Mouse (Mus musculus) hindbrain, embryonic 13.5 days (tissue): ENCODE data around the gene Golgb1. TPM values are rescaled to one million over a fixed set of nuclear protein-coding genes. Genes with fewer than 3 reads are reported as not detected.

Experiments used
- ATAC-seq: fragments of 200-750 bp; cut with Nextera tagmentation; 2 replicates; pipeline ENCODE4 v1.8.0; 2017; ENCODE audit warnings: moderate TSS enrichment; ENCODE audit not compliant: low FRiP score
- H3K27ac ChIP-seq: fragments of 300-500 bp; sonication (generic); 2 replicates; pipeline ENCODE4 v1.5.1; 2015; ENCODE audit warnings: inconsistent platforms, mild to moderate bottlenecking, moderate library complexity
- H3K27me3 ChIP-seq: fragments of 300-500 bp; sonication (generic); 2 replicates; pipeline ENCODE4 v1.6.1; 2015; ENCODE audit warnings: mild to moderate bottlenecking, inconsistent platforms
- H3K36me3 ChIP-seq: fragments of 300-500 bp; sonication (generic); 2 replicates; pipeline ENCODE4 v1.6.1; 2015; ENCODE audit warnings: mild to moderate bottlenecking, inconsistent platforms
- H3K4me1 ChIP-seq: fragments of 300-500 bp; sonication (generic); replicated peaks from 2 replicates; pipeline ENCODE4 v1.6.1; 2015; ENCODE audit warnings: inconsistent platforms
- H3K4me2 ChIP-seq: fragments of 300-500 bp; sonication (generic); 2 replicates; pipeline ENCODE4 v1.6.1; 2015; ENCODE audit warnings: inconsistent platforms, mild to moderate bottlenecking, moderate library complexity
- H3K4me3 ChIP-seq: fragments of 300-500 bp; sonication (generic); 2 replicates; pipeline ENCODE4 v1.5.1; 2015; ENCODE audit warnings: mild to moderate bottlenecking, inconsistent platforms
- H3K9ac ChIP-seq: fragments of 300-500 bp; sonication (generic); 2 replicates; pipeline ENCODE4 v1.6.1; 2015; ENCODE audit warnings: mild to moderate bottlenecking, inconsistent platforms
- H3K9me3 ChIP-seq: fragments of 300-500 bp; sonication (generic); 2 replicates; pipeline ENCODE4 v1.6.1; 2016; ENCODE audit warnings: inconsistent platforms
- WGBS: fragments of 180-500 bp; shearing (Covaris S2); methylation state at CpG from one replicate; pipeline ENCODE4 v1.1.7; 2015; 5-methylcytosine and 5-hydroxymethylcytosine counted together
- polyA plus RNA-seq: library from polyadenylated mRNA; unstranded; fragments of >200 nt; fragmentation: Nextera tagmentation; extraction: Ambion mirVana; gene quantifications from 2 replicates; pipeline ENCODE4 v1.2.1, GENCODE M21; 2015

The Golgb1 gene
- polyA plus RNA-seq, 1 experiment from 2014 or later: 93.7 TPM

GRCm38 (mm10) chr16:36921980-36922379 is 47.0 kb downstream of the Golgb1 start:
- Histone ChIP-seq H3K4me2 (no peak overlapping the region), H3K27me3 (no peaks in the 10 kb centered on the region), H3K9ac (no peak overlapping the region), H3K4me1 (no peaks in the 10 kb centered on the region), H3K9me3 (no peaks in the 10 kb centered on the region), H3K27ac (no peak overlapping the region), H3K36me3 (peaks cover 79% of the 10 kb centered on the region), H3K4me3 (no peak overlapping the region)
- no peak for ATAC-seq
- WGBS: 91% methylated on average over 6 of the region's 6 CpGs

GRCm38 (mm10) chr16:36924312-36924711 is 49.4 kb downstream of the Golgb1 start:
- no peak for ATAC-seq
- 97% methylated on average over 8 of the region's 8 CpGs for WGBS
- Histone ChIP-seq H3K4me2 (no peak overlapping the region), H3K4me1 (no peaks in the 10 kb centered on the region), H3K36me3 (peaks cover 80% of the 10 kb centered on the region), H3K9me3 (no peaks in the 10 kb centered on the region), H3K4me3 (no peak overlapping the region), H3K27me3 (no peaks in the 10 kb centered on the region), H3K27ac (no peak overlapping the region), H3K9ac (no peak overlapping the region)

- H3K36me3 ChIP-seq: peaks cover 81% of the 10 kb centered on the region
- WGBS: 92% methylated on average over 6 of the region's 6 CpGs
- H3K9me3 ChIP-seq: no peaks in the 10 kb centered on the region
- H3K27me3 ChIP-seq: no peaks in the 10 kb centered on the region
- no peak overlapping the region for H3K9ac ChIP-seq
- H3K27ac ChIP-seq: no peak overlapping the region
- H3K4me2 ChIP-seq: no peak overlapping the region
- no peaks in the 10 kb centered on the region for H3K4me1 ChIP-seq
- no peak for ATAC-seq
- no peak overlapping the region for H3K4me3 ChIP-seq
These were observed 50.4 kb downstream of the Golgb1 start for GRCm38 (mm10) chr16:36925351-36925750.

GRCm38 (mm10) chr16:36925797-36926196 is 50.9 kb downstream of the Golgb1 start:
- Histone ChIP-seq H3K4me1 (no peaks in the 10 kb centered on the region), H3K4me3 (no peak overlapping the region), H3K4me2 (no peak overlapping the region), H3K36me3 (peaks cover 83% of the 10 kb centered on the region), H3K27ac (no peak overlapping the region), H3K27me3 (no peaks in the 10 kb centered on the region), H3K9me3 (no peaks in the 10 kb centered on the region), H3K9ac (no peak overlapping the region)
- 86% methylated on average over 6 of the region's 6 CpGs for WGBS
- ATAC-seq: no peak

- no peaks in the 10 kb centered on the region for H3K27me3 ChIP-seq
- H3K9ac ChIP-seq: no peak overlapping the region
- 95% methylated on average over 10 of the region's 10 CpGs for WGBS
- H3K36me3 ChIP-seq: peaks cover 86% of the 10 kb centered on the region
- H3K9me3 ChIP-seq: no peaks in the 10 kb centered on the region
- H3K27ac ChIP-seq: no peak overlapping the region
- no peak overlapping the region for H3K4me3 ChIP-seq
- H3K4me2 ChIP-seq: no peak overlapping the region
- ATAC-seq: no peak
- H3K4me1 ChIP-seq: no peaks in the 10 kb centered on the region
These were observed 51.8 kb downstream of the Golgb1 start for GRCm38 (mm10) chr16:36926514-36927447.

GRCm38 (mm10) chr16:36927495-36928105 is 52.7 kb downstream of the Golgb1 start:
- Histone ChIP-seq H3K36me3 (peaks cover 90% of the 10 kb centered on the region), H3K4me1 (no peaks in the 10 kb centered on the region), H3K4me2 (no peak overlapping the region), H3K9ac (no peak overlapping the region), H3K27me3 (no peaks in the 10 kb centered on the region), H3K27ac (no peak overlapping the region), H3K9me3 (no peaks in the 10 kb centered on the region), H3K4me3 (no peak overlapping the region)
- ATAC-seq: no peak
- 93% methylated on average over 10 of the region's 10 CpGs for WGBS

- no peak overlapping the region for H3K4me3 ChIP-seq
- H3K36me3 ChIP-seq: peaks cover 95% of the 10 kb centered on the region
- no peak overlapping the region for H3K4me2 ChIP-seq
- H3K4me1 ChIP-seq: no peaks in the 10 kb centered on the region
- no peak overlapping the region for H3K9ac ChIP-seq
- no peaks in the 10 kb centered on the region for H3K9me3 ChIP-seq
- H3K27ac ChIP-seq: no peak overlapping the region
- no peaks in the 10 kb centered on the region for H3K27me3 ChIP-seq
- WGBS: 95% methylated on average over 8 of the region's 8 CpGs
- no peak for ATAC-seq
These were observed 53.2 kb downstream of the Golgb1 start for GRCm38 (mm10) chr16:36928106-36928500.

- Histone ChIP-seq H3K4me3 (no peak overlapping the region), H3K9me3 (no peaks in the 10 kb centered on the region), H3K36me3 (peaks cover 96% of the 10 kb centered on the region), H3K4me1 (no peaks in the 10 kb centered on the region), H3K27me3 (no peaks in the 10 kb centered on the region), H3K27ac (no peak overlapping the region), H3K9ac (no peak overlapping the region), H3K4me2 (no peak overlapping the region)
- ATAC-seq: no peak
- 94% methylated on average over 7 of the region's 7 CpGs for WGBS
These were observed 54.3 kb downstream of the Golgb1 start for GRCm38 (mm10) chr16:36929216-36929615.

GRCm38 (mm10) chr16:36930231-36931136 is 55.5 kb downstream of the Golgb1 start:
- WGBS: 90% methylated on average over 11 of the region's 11 CpGs
- Histone ChIP-seq H3K36me3 (peaks cover 83% of the 10 kb centered on the region), H3K27me3 (no peaks in the 10 kb centered on the region), H3K4me1 (no peaks in the 10 kb centered on the region), H3K4me2 (no peak overlapping the region), H3K9ac (no peak overlapping the region), H3K27ac (no peak overlapping the region), H3K9me3 (no peaks in the 10 kb centered on the region), H3K4me3 (no peak overlapping the region)
- ATAC-seq: no peak

GRCm38 (mm10) chr16:36931381-36931780 is 56.4 kb downstream of the Golgb1 start:
- Histone ChIP-seq H3K4me3 (no peak overlapping the region), H3K4me2 (no peak overlapping the region), H3K36me3 (peaks cover 74% of the 10 kb centered on the region), H3K27ac (no peak overlapping the region), H3K27me3 (no peaks in the 10 kb centered on the region), H3K4me1 (no peaks in the 10 kb centered on the region), H3K9me3 (no peaks in the 10 kb centered on the region), H3K9ac (no peak overlapping the region)
- 91% methylated on average over 10 of the region's 10 CpGs for WGBS
- no peak for ATAC-seq

- no peak overlapping the region for H3K4me2 ChIP-seq
- H3K9ac ChIP-seq: no peak overlapping the region
- no peaks in the 10 kb centered on the region for H3K9me3 ChIP-seq
- H3K27me3 ChIP-seq: no peaks in the 10 kb centered on the region
- no peak overlapping the region for H3K4me3 ChIP-seq
- H3K36me3 ChIP-seq: peaks cover 68% of the 10 kb centered on the region
- no peak overlapping the region for H3K27ac ChIP-seq
- no peak for ATAC-seq
- H3K4me1 ChIP-seq: no peaks in the 10 kb centered on the region
- WGBS: 94% methylated on average over 3 of the region's 3 CpGs
These were observed 57.0 kb downstream of the Golgb1 start for GRCm38 (mm10) chr16:36931976-36932375.

- no peaks in the 10 kb centered on the region for H3K4me1 ChIP-seq
- H3K9me3 ChIP-seq: no peaks in the 10 kb centered on the region
- no peak overlapping the region for H3K9ac ChIP-seq
- 96% methylated on average over 6 of the region's 6 CpGs for WGBS
- no peak overlapping the region for H3K4me2 ChIP-seq
- no peak for ATAC-seq
- H3K27me3 ChIP-seq: no peaks in the 10 kb centered on the region
- H3K4me3 ChIP-seq: no peak overlapping the region
- no peak overlapping the region for H3K27ac ChIP-seq
- peaks cover 62% of the 10 kb centered on the region for H3K36me3 ChIP-seq
These were observed 57.6 kb downstream of the Golgb1 start for GRCm38 (mm10) chr16:36932546-36932945.
